Mouse (Mus musculus): ENCODE measurements around the gene Sept5.

GRCm38 (mm10) chr16:18608226-18608625, 21.5 kb downstream of the Sept5 start:
- TF ChIP-seq POLR2A (IDR thresholded peaks at IDR 0.05; ENCODE audit: control insufficient read depth, low read depth, low read length): no peak
- no peak for TF ChIP-seq CTCF (IDR thresholded peaks at IDR 0.05; ENCODE audit: control insufficient read depth, insufficient read depth, insufficient replicate concordance, low read depth, low read length)
